Mouse (Mus musculus) midbrain, embryonic 11.5 days (tissue): ENCODE measurements around the gene Stam2. TPM values are rescaled to one million over a fixed set of nuclear protein-coding genes. Genes with fewer than 3 reads are reported as not detected.
A peak's percentile ranks its signal among the peaks of the same experiment; 100 is the strongest.

Experiments
- ATAC-seq: fragments of 200-750 bp; cut with Nextera tagmentation; 2 replicates; pipeline ENCODE4 v1.8.0; 2017; ENCODE audit warnings: moderate TSS enrichment, moderate library complexity; ENCODE audit not compliant: low FRiP score
- DNase-seq: peaks from one replicate; pipeline ENCODE4 v3.0.0; 2015; ENCODE audit warnings: low spot score; ENCODE audit errors: missing footprints
- H3K27ac ChIP-seq: fragments of 300-500 bp; sonication (generic); 2 replicates; pipeline ENCODE4 v1.5.1; 2014; ENCODE audit warnings: low read depth, low read length
- H3K27me3 ChIP-seq: fragments of 300-500 bp; sonication (generic); 2 replicates; pipeline ENCODE4 v1.6.1; 2014; ENCODE audit warnings: mild to moderate bottlenecking, low read length, moderate library complexity, mixed read lengths; ENCODE audit not compliant: control insufficient read depth, insufficient read depth
- H3K36me3 ChIP-seq: fragments of 300-500 bp; sonication (generic); 2 replicates; pipeline ENCODE4 v1.6.1; 2014; ENCODE audit warnings: mild to moderate bottlenecking, low read length, moderate library complexity, mixed read lengths; ENCODE audit not compliant: control insufficient read depth, insufficient read depth
- H3K4me1 ChIP-seq: fragments of 300-500 bp; sonication (generic); 2 replicates; pipeline ENCODE4 v1.6.1; 2014; ENCODE audit warnings: low read length; ENCODE audit not compliant: control insufficient read depth, insufficient read depth
- H3K4me2 ChIP-seq: fragments of 300-500 bp; sonication (generic); 2 replicates; pipeline ENCODE4 v1.6.1; 2014; ENCODE audit warnings: mild to moderate bottlenecking, moderate library complexity
- H3K4me3 ChIP-seq: fragments of 300-500 bp; sonication (generic); 2 replicates; pipeline ENCODE4 v1.5.1; 2014; ENCODE audit warnings: low read depth, low read length
- H3K9ac ChIP-seq: fragments of 300-500 bp; sonication (generic); 2 replicates; pipeline ENCODE4 v1.6.1; 2014; ENCODE audit warnings: low read length
- H3K9me3 ChIP-seq: fragments of 300-500 bp; sonication (generic); 2 replicates; pipeline ENCODE4 v1.6.1; 2016; ENCODE audit warnings: low read length; ENCODE audit not compliant: control insufficient read depth
- WGBS: fragments of 180-500 bp; shearing (Covaris S2); extraction: QIAGEN DNeasy Blood & Tissue Kit; methylation state at CpG from one replicate; pipeline ENCODE4 v1.1.7; 2014; 5-methylcytosine and 5-hydroxymethylcytosine counted together
- polyA plus RNA-seq: library from polyadenylated mRNA; unstranded; fragments of >200 nt; fragmentation: Nextera tagmentation; extraction: Ambion mirVana; gene quantifications from 2 replicates; pipeline ENCODE4 v1.2.1, GENCODE M21; 2014

Gene Stam2
- polyA plus RNA-seq, 1 experiment from 2014 or later, result 44.4 TPM

GRCm38 (mm10) chr2:52733659-52734058 lies 8.4 kb downstream of the Stam2 start:
- ATAC-seq (no peak), DNase-seq (no peak)
- no peaks in the 10 kb centered on the region for H3K36me3 ChIP-seq
- no peak overlapping the region for H3K4me2 ChIP-seq
- WGBS, result 93% methylated on average over 7 of the region's 7 CpGs
- H3K27ac ChIP-seq, result no peak overlapping the region
- H3K4me1 ChIP-seq, result no peaks in the 10 kb centered on the region
- H3K9me3 ChIP-seq, result peaks cover 2% of the 10 kb centered on the region; the same call in 1 of the 2 replicates
- H3K9ac ChIP-seq, result no peak overlapping the region
- no peak overlapping the region for H3K4me3 ChIP-seq
- no peaks in the 10 kb centered on the region for H3K27me3 ChIP-seq

GRCm38 (mm10) chr2:52732611-52733010 lies 9.5 kb downstream of the Stam2 start:
- Histone ChIP-seq H3K27me3 (no peaks in the 10 kb centered on the region), H3K9me3 (peaks cover 2% of the 10 kb centered on the region; the same call in 1 of the 2 replicates), H3K27ac (no peak overlapping the region), H3K36me3 (no peaks in the 10 kb centered on the region), H3K4me3 (no peak overlapping the region), H3K9ac (no peak overlapping the region), H3K4me2 (no peak overlapping the region), H3K4me1 (no peaks in the 10 kb centered on the region)
- DNase-seq (no peak), ATAC-seq (no peak)
- WGBS, result 93% methylated on average over 7 of the region's 7 CpGs

- WGBS, result 82% methylated on average over 5 of the region's 5 CpGs
- DNase-seq (no peak), ATAC-seq (no peak)
- H3K27ac ChIP-seq, result no peak overlapping the region
- peaks cover 2% of the 10 kb centered on the region; the same call in 1 of the 2 replicates for H3K9me3 ChIP-seq
- H3K27me3 ChIP-seq, result no peaks in the 10 kb centered on the region
- no peaks in the 10 kb centered on the region for H3K36me3 ChIP-seq
- H3K9ac ChIP-seq, result no peak overlapping the region
- H3K4me1 ChIP-seq, result no peaks in the 10 kb centered on the region
- no peak overlapping the region for H3K4me2 ChIP-seq
- no peak overlapping the region for H3K4me3 ChIP-seq
Observed at GRCm38 (mm10) chr2:52732001-52732400, 10.1 kb downstream of the Stam2 start.

GRCm38 (mm10) chr2:52730891-52731290 lies 11.2 kb downstream of the Stam2 start:
- Histone ChIP-seq H3K9me3 (peaks cover 2% of the 10 kb centered on the region; the same call in 1 of the 2 replicates), H3K9ac (no peak overlapping the region), H3K27ac (no peak overlapping the region), H3K4me2 (no peak overlapping the region), H3K4me1 (no peaks in the 10 kb centered on the region), H3K4me3 (no peak overlapping the region), H3K36me3 (no peaks in the 10 kb centered on the region), H3K27me3 (no peaks in the 10 kb centered on the region)
- DNase-seq (no peak), ATAC-seq (no peak)
- WGBS, result 94% methylated on average over 6 of the region's 6 CpGs

- peaks cover 8% of the 10 kb centered on the region for H3K4me1 ChIP-seq
- no peak overlapping the region for H3K9ac ChIP-seq
- DNase-seq, result peak; percentile 87
- H3K4me2 ChIP-seq, result no peak overlapping the region; the same call in 1 of the 2 replicates
- no peaks in the 10 kb centered on the region for H3K9me3 ChIP-seq
- H3K36me3 ChIP-seq, result no peaks in the 10 kb centered on the region
- H3K27me3 ChIP-seq, result no peaks in the 10 kb centered on the region
- 40% methylated on average over 13 of the region's 13 CpGs for WGBS
- peak; percentile 86 for ATAC-seq
- peak overlapping the region; percentile 10 for H3K27ac ChIP-seq
- no peak overlapping the region for H3K4me3 ChIP-seq
Observed at GRCm38 (mm10) chr2:52720231-52721025, 21.7 kb downstream of the Stam2 start.

GRCm38 (mm10) chr2:52717076-52717475 lies 25.0 kb downstream of the Stam2 start:
- peaks cover 4% of the 10 kb centered on the region for H3K36me3 ChIP-seq
- H3K4me3 ChIP-seq, result no peak overlapping the region
- ATAC-seq (no peak), DNase-seq (no peak)
- H3K9ac ChIP-seq, result no peak overlapping the region
- H3K27ac ChIP-seq, result no peak overlapping the region
- peaks cover 8% of the 10 kb centered on the region for H3K4me1 ChIP-seq
- WGBS, result 93% methylated on average over 5 of the region's 5 CpGs
- H3K27me3 ChIP-seq, result no peaks in the 10 kb centered on the region
- no peaks in the 10 kb centered on the region for H3K9me3 ChIP-seq
- no peak overlapping the region for H3K4me2 ChIP-seq

GRCm38 (mm10) chr2:52715538-52715937 lies 26.5 kb downstream of the Stam2 start:
- H3K4me1 ChIP-seq, result peaks cover 5% of the 10 kb centered on the region
- H3K4me3 ChIP-seq, result no peak overlapping the region
- ATAC-seq (no peak), DNase-seq (no peak)
- no peaks in the 10 kb centered on the region for H3K9me3 ChIP-seq
- no peaks in the 10 kb centered on the region for H3K27me3 ChIP-seq
- H3K27ac ChIP-seq, result no peak overlapping the region
- peaks cover 4% of the 10 kb centered on the region for H3K36me3 ChIP-seq
- 90% methylated on average over 6 of the region's 6 CpGs for WGBS
- H3K4me2 ChIP-seq, result no peak overlapping the region
- no peak overlapping the region for H3K9ac ChIP-seq

- no peaks in the 10 kb centered on the region for H3K27me3 ChIP-seq
- ATAC-seq (no peak), DNase-seq (no peak)
- no peaks in the 10 kb centered on the region for H3K9me3 ChIP-seq
- no peak overlapping the region for H3K9ac ChIP-seq
- H3K4me1 ChIP-seq, result no peaks in the 10 kb centered on the region
- no peak overlapping the region for H3K4me3 ChIP-seq
- H3K36me3 ChIP-seq, result peaks cover 4% of the 10 kb centered on the region
- no peak overlapping the region for H3K27ac ChIP-seq
- WGBS, result 95% methylated on average over 4 of the region's 4 CpGs
- no peak overlapping the region for H3K4me2 ChIP-seq
Observed at GRCm38 (mm10) chr2:52714111-52714510, 28.0 kb downstream of the Stam2 start.

GRCm38 (mm10) chr2:52710804-52711203 lies 31.3 kb downstream of the Stam2 start:
- no peak overlapping the region for H3K9ac ChIP-seq
- H3K4me3 ChIP-seq, result no peak overlapping the region
- H3K27me3 ChIP-seq, result no peaks in the 10 kb centered on the region
- no peaks in the 10 kb centered on the region for H3K9me3 ChIP-seq
- H3K27ac ChIP-seq, result no peak overlapping the region
- no peaks in the 10 kb centered on the region for H3K4me1 ChIP-seq
- WGBS, result 90% methylated on average over 2 of the region's 2 CpGs
- H3K4me2 ChIP-seq, result no peak overlapping the region
- no peak for ATAC-seq
- DNase-seq, result no peak
- peaks cover 4% of the 10 kb centered on the region for H3K36me3 ChIP-seq
